Mouse (Mus musculus): Measurements from ENCODE around the gene Foxp1. TPM values are rescaled to one million over a fixed set of nuclear protein-coding genes. Genes with fewer than 3 reads are reported as not detected.

Foxp1 gene
- polyA plus RNA-seq, 1 experiment from 2014 or later, result 121 TPM

GRCm38 (mm10) chr6:99297535-99297934, 225.0 kb downstream of the Foxp1 start:
- DNase-seq (ENCODE audit: low spot score), result no peak
- WGBS, result 72% methylated on average over 5 of the region's 5 CpGs

GRCm38 (mm10) chr6:99295495-99295894, 227.0 kb downstream of the Foxp1 start:
- H3K9me3 ChIP-seq (ENCODE audit: low read length), result no peaks in the 10 kb centered on the region
- DNase-seq (ENCODE audit: low spot score), result no peak
- H3K4me2 ChIP-seq (replicated peaks; ENCODE audit: low read depth, low read length), result no peak overlapping the region
- ATAC-seq, result no peak
- no peak overlapping the region for H3K27ac ChIP-seq (ENCODE audit: low read length)
- H3K36me3 ChIP-seq (ENCODE audit: insufficient read depth, low read length), result no peaks in the 10 kb centered on the region
- H3K27me3 ChIP-seq (replicated peaks; ENCODE audit: insufficient read depth, low read length), result no peaks in the 10 kb centered on the region
- no peak overlapping the region for H3K4me3 ChIP-seq (ENCODE audit: low read depth, low read length)
- TF ChIP-seq CTCF (IDR thresholded peaks at IDR 0.05), result no peak
- TF ChIP-seq EP300 (IDR thresholded peaks at IDR 0.05), result no peak
- WGBS, result 67% methylated on average over 8 of the region's 8 CpGs
- no peaks in the 10 kb centered on the region for H3K4me1 ChIP-seq (ENCODE audit: insufficient read depth, low read depth, low read length)
- H3K9ac ChIP-seq (replicated peaks; ENCODE audit: low read depth), result no peak overlapping the region

More at GRCm38 (mm10) chr6:99297535-99297934, 225.0 kb downstream of the Foxp1 start:
- no peak overlapping the region for H3K4me3 ChIP-seq (ENCODE audit: low read depth, low read length)
- TF ChIP-seq EP300 (IDR thresholded peaks at IDR 0.05), result no peak
- no peak for TF ChIP-seq CTCF (IDR thresholded peaks at IDR 0.05)
- H3K27me3 ChIP-seq (replicated peaks; ENCODE audit: insufficient read depth, low read length), result no peaks in the 10 kb centered on the region
- H3K4me2 ChIP-seq (replicated peaks; ENCODE audit: low read depth, low read length), result no peak overlapping the region
- no peaks in the 10 kb centered on the region for H3K4me1 ChIP-seq (ENCODE audit: insufficient read depth, low read depth, low read length)
- no peak overlapping the region for H3K27ac ChIP-seq (ENCODE audit: low read length)
- H3K9me3 ChIP-seq (ENCODE audit: low read length), result no peaks in the 10 kb centered on the region
- ATAC-seq, result no peak
- H3K36me3 ChIP-seq (ENCODE audit: insufficient read depth, low read length), result no peaks in the 10 kb centered on the region
- no peak overlapping the region for H3K9ac ChIP-seq (replicated peaks; ENCODE audit: low read depth)

- DNase-seq (ENCODE audit: low spot score), result no peak
- H3K4me2 ChIP-seq (replicated peaks; ENCODE audit: low read depth, low read length), result no peak overlapping the region
- no peaks in the 10 kb centered on the region for H3K27me3 ChIP-seq (replicated peaks; ENCODE audit: insufficient read depth, low read length)
- no peak for TF ChIP-seq EP300 (IDR thresholded peaks at IDR 0.05)
- no peak for TF ChIP-seq CTCF (IDR thresholded peaks at IDR 0.05)
- no peaks in the 10 kb centered on the region for H3K4me1 ChIP-seq (ENCODE audit: insufficient read depth, low read depth, low read length)
- H3K9ac ChIP-seq (replicated peaks; ENCODE audit: low read depth), result no peak overlapping the region
- H3K27ac ChIP-seq (ENCODE audit: low read length), result no peak overlapping the region
- no peaks in the 10 kb centered on the region for H3K9me3 ChIP-seq (ENCODE audit: low read length)
- 66% methylated on average over 4 of the region's 4 CpGs for WGBS
- ATAC-seq, result no peak
- H3K36me3 ChIP-seq (ENCODE audit: insufficient read depth, low read length), result no peaks in the 10 kb centered on the region
- no peak overlapping the region for H3K4me3 ChIP-seq (ENCODE audit: low read depth, low read length)
Measured at GRCm38 (mm10) chr6:99289220-99289619, 233.3 kb downstream of the Foxp1 start.

- Histone ChIP-seq H3K27ac (ENCODE audit: low read length) (no peak overlapping the region), H3K36me3 (ENCODE audit: insufficient read depth, low read length) (no peaks in the 10 kb centered on the region), H3K4me3 (ENCODE audit: low read depth, low read length) (no peak overlapping the region), H3K9ac (replicated peaks; ENCODE audit: low read depth) (no peak overlapping the region), H3K9me3 (ENCODE audit: low read length) (no peaks in the 10 kb centered on the region), H3K4me1 (ENCODE audit: insufficient read depth, low read depth, low read length) (no peaks in the 10 kb centered on the region), H3K4me2 (replicated peaks; ENCODE audit: low read depth, low read length) (no peak overlapping the region), H3K27me3 (replicated peaks; ENCODE audit: insufficient read depth, low read length) (no peaks in the 10 kb centered on the region)
- ATAC-seq, result no peak
- TF ChIP-seq CTCF (IDR thresholded peaks at IDR 0.05) (no peak), EP300 (IDR thresholded peaks at IDR 0.05) (no peak)
- no peak for DNase-seq (ENCODE audit: low spot score)
- 36% methylated on average over 3 of the region's 3 CpGs for WGBS
Measured at GRCm38 (mm10) chr6:99285026-99285425, 237.5 kb downstream of the Foxp1 start.

- Histone ChIP-seq H3K27me3 (replicated peaks; ENCODE audit: insufficient read depth, low read length) (no peaks in the 10 kb centered on the region), H3K4me3 (ENCODE audit: low read depth, low read length) (no peak overlapping the region), H3K4me2 (replicated peaks; ENCODE audit: low read depth, low read length) (no peak overlapping the region), H3K9me3 (ENCODE audit: low read length) (no peaks in the 10 kb centered on the region), H3K36me3 (ENCODE audit: insufficient read depth, low read length) (no peaks in the 10 kb centered on the region), H3K9ac (replicated peaks; ENCODE audit: low read depth) (no peak overlapping the region), H3K27ac (ENCODE audit: low read length) (no peak overlapping the region), H3K4me1 (ENCODE audit: insufficient read depth, low read depth, low read length) (no peaks in the 10 kb centered on the region)
- WGBS, result 71% methylated on average over 4 of the region's 4 CpGs
- ATAC-seq (no peak), DNase-seq (ENCODE audit: low spot score) (no peak)
- TF ChIP-seq CTCF (IDR thresholded peaks at IDR 0.05) (no peak), EP300 (IDR thresholded peaks at IDR 0.05) (no peak)
Measured at GRCm38 (mm10) chr6:99284019-99284418, 238.5 kb downstream of the Foxp1 start.

GRCm38 (mm10) chr6:99282866-99283657, 239.5 kb downstream of the Foxp1 start:
- DNase-seq (ENCODE audit: low spot score) (no peak), ATAC-seq (no peak)
- TF ChIP-seq EP300 (IDR thresholded peaks at IDR 0.05) (no peak), CTCF (IDR thresholded peaks at IDR 0.05) (no peak)
- H3K27ac ChIP-seq (ENCODE audit: low read length), result no peak overlapping the region
- 76% methylated on average over 15 of the region's 15 CpGs for WGBS
- H3K36me3 ChIP-seq (ENCODE audit: insufficient read depth, low read length), result no peaks in the 10 kb centered on the region
- H3K4me1 ChIP-seq (ENCODE audit: insufficient read depth, low read depth, low read length), result no peaks in the 10 kb centered on the region
- no peaks in the 10 kb centered on the region for H3K27me3 ChIP-seq (replicated peaks; ENCODE audit: insufficient read depth, low read length)
- no peak overlapping the region for H3K4me2 ChIP-seq (replicated peaks; ENCODE audit: low read depth, low read length)
- no peak overlapping the region for H3K9ac ChIP-seq (replicated peaks; ENCODE audit: low read depth)
- no peaks in the 10 kb centered on the region for H3K9me3 ChIP-seq (ENCODE audit: low read length)
- no peak overlapping the region for H3K4me3 ChIP-seq (ENCODE audit: low read depth, low read length)
